Mouse (Mus musculus) kidney, postnatal 14 days (tissue): ENCODE data around the gene Hoxd3.

Experiments used
- DNase-seq: peaks from one replicate; pipeline ENCODE4 v3.0.0; 2022; ENCODE audit warnings: mixed read lengths

Hoxd3 gene

DNA sequence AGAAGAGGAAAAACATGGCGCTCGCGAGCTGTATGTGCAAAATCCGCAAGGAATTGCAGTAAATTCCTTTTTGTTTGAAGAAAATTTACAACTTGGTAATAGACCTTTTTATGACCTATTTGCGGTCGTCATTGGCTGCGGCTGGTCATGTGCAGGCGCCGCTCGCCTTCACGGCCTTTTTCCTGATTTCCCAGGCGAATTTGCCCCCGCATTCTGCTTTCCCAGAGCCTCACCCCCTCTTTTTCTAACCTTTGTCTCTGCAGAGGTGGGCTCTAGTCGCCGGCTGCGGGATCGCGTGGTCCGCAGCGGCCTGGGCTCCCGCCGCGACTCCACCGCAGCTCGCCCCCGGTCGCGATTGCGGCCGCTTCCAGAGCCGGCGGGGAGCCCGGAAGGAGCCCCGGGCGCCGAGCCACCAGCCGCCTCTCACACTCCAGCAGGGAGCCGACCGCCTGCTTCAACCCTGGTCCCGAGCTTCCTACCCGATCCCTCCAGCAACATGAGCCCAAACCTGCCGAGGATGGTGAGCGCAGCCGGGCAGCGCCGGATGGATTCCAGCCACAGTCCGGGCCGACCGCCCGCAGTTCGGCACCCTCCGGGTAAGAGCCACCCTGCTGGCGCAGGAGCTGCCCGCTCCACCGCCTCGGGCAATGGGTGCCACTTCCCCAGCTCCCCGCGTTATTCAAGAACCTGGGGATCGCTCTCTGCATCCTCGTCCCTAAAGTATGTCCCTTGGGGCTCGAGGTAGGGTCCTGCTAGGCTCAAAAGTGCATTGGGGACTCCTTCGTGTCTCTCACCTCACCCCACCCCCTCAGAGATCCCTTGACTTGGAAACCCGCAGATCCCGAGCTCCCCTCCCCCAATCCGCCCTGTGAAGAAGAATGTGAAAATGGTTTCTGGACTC is at the start of gene Hoxd3, which contains the start of gene Hoxd4:
Hoxd3 (plus strand) TSS at position 207 of the 901 bp plus-strand sequence.
Hoxd4 (plus strand) TSS at position 209 of the 901 bp plus-strand sequence.
- DNase-seq = peak; percentile 84

DNA sequence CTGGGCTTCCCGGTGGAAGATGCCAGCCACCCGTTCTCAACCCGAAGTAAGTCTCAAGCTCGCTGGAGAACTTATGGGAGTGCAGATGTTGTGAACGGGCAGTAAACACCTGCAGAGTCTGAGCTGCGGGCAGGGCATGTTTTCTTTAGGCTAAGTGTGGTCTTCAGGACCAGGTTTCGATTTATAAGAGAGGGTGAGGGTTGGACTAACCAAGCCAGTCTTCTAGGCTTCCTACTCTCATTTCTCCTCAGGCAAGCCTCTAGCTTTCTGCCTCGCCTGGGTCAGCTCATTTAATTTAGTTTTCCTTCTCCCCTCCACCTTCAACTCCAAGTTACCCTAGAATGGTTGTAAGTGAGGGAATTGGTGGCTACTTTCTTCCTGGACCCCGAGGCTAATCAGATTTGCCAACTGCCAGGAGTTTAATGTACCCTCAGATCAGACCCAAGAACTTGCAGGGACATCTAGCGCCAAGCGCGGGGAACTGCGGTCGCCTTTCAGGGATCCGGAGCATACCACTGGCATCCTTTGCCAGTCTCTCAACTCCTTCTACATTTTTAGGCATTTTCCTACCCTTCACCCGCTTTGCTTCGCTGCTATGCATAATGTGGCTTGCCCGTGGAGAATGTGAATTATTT is 48.3 kb upstream of the Hoxd3 start:
- peak; percentile 73 for DNase-seq

DNA sequence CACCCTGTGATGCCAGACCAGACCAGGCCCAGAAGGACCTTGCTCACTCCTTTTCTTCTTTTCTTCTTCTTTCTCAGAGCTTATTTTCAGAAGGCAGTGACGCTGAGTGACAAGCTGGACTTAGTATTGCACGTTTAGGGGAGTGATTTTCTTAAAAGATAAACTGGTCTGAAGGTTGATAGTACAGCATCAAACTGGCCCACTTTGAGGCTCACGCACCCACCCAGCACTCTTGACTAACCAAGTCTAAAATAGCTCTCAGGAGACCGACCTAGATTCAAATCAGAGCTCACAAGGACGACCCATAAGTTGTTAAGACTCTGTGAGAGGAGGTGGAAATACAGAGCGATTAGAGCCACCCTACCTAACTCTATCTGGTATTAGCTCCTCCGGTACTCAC is 45.3 kb upstream of the Hoxd3 start:
- no peak for DNase-seq

DNA sequence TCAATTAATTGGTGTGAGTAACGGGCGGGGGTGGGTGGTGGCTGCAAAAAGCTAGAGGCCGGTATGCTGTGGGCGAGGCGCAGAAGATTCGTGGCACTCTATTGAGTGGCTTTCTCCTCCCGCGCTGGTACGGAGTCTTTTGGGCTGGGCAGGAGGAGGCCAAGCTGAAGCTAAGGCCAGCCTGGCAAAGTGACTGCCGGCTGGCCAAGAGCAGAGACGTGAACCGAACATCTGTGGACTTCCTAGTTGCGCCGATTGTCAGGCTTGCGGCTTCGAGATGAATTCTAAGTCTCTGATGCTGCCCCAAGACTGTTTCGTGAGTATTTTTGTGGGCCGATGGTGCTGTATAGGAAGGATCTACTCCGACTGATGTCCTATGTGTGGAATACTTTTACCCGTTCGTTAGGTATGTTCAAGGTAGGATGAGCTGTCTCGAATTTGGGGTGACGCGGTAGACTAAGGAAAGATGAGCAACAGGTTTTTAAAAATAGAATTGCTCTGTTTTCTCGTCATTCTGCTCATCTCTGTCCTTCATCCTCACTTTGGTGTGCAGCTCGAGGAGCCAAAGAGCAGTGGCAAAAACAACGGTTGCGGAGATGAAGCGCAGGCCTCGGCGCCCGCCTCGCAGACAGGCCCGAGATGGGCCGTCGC is 44.4 kb upstream of the Hoxd3 start:
- no peak for DNase-seq

DNA sequence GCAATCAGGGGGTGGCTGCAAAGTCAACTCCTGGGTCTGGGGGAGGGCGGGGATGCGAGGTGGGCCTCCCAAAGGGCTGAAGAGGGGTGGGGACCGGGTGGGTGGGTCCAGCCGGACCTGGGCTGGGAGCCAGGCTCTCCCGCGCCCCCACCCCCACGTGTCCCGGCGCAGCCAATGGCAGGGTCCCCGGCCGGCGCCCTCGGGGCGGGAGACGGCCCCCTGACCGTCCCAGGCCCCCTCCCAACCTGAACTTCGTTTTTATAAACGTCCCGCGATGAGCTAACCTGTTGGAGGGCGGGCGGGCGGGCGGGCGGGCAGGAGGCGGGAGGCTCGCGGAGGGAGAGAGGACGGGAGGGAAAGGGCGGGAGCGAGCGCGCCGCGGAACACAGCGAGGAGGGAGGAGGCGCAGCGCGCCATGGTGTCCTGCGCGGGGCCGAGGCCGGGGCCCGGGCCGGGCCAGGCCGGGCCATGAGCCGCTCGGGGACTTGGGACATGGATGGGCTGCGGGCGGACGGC is 43.8 kb upstream of the Hoxd3 start, which contains the start of gene Hoxd13:
Hoxd13 (plus strand) TSS at position 469 of the 516 bp plus-strand sequence.
- DNase-seq = no peak

DNA sequence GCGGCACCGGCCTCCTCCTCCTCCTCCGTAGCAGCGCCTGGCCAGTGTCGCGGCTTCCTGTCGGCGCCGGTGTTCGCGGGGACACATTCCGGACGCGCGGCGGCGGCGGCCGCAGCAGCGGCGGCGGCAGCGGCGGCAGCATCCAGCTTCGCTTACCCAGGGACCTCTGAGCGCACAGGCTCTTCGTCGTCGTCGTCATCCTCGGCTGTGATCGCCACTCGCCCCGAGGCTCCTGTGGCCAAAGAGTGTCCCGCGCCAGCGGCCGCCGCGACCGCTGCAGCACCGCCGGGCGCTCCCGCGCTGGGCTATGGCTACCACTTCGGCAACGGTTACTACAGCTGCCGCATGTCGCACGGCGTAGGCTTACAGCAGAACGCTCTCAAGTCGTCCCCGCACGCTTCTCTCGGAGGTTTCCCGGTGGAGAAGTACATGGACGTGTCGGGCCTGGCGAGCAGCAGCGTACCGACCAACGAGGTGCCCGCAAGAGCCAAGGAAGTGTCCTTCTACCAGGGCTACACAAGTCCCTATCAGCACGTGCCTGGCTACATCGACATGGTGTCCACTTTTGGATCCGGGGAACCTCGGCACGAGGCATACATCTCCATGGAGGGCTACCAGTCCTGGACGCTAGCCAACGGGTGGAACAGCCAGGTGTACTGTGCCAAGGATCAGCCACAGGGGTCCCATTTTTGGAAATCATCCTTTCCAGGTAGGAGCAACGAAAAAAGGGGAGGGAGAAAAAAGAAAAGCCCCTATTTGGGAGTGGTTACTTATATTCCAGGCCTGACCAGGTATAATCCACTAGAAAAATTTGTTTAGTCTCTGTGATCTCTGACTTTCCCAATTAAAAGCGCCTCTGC is 43.1 kb upstream of the Hoxd3 start:
- DNase-seq = peak; percentile 36

DNA sequence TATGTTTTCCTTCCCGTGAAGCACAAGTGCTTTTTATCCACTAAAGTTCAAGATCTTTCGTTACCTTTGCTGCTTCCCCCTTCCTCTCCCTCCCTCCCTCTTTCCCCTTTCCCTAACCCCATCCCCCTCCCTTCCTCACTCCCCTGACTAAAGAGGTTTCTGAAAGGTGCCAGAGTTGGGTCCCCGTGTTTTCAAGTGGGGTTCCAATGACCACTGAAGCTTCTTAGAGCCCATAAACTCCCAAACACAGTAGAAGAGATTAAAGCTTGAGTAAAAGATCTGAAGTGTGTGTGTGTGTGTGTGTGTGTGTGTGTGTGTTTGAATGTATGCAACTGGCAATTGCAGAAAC is 42.5 kb upstream of the Hoxd3 start:
- no peak for DNase-seq

DNA sequence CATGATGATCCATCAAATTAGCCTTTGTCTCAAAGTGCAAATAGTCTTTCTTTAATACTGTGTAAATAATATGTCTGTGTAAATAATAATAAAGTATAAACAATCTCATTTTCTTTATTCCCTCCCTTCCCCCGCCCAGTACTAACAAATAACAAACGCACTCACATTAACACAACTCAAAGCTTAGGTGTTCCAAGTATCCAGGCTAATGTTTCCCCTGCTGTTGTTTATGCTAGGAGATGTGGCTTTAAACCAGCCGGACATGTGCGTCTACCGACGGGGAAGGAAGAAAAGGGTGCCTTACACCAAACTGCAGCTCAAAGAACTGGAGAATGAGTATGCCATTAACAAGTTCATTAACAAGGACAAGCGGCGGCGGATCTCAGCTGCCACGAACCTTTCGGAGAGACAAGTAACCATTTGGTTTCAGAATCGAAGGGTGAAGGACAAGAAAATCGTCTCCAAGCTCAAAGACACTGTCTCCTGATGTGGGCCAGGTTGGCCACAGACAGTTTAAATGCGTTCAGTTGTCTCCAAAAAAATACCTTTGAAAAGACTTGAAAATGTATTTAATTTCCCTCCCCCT is 42.0 kb upstream of the Hoxd3 start:
- DNase-seq = no peak

DNA sequence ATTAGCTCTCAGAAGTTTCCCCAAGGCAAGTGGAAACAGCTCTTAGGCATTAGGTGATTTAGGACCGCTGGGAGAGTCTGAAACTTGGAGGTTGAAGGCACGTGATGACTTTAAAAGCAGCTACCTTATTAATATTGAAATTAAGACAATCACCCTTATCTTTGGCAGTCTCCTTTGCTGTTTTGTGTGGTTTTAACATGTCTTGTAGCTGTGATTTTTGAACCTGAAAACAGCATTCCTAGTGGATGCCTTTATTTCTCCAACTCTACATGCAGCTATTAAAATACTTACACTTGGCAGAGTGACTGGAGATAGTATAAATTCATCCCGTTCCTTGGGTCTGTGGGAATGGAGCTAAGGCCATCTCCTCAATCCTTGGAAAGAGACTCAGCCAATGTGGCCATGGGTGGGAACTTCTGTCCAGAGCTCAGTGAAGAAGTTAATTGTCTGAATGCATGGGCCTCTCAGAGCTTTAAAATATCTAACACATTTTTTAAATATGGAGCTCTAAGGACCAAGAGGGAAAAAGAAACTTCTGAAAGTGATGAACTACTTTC is 41.0 kb upstream of the Hoxd3 start:
- no peak for DNase-seq

DNA sequence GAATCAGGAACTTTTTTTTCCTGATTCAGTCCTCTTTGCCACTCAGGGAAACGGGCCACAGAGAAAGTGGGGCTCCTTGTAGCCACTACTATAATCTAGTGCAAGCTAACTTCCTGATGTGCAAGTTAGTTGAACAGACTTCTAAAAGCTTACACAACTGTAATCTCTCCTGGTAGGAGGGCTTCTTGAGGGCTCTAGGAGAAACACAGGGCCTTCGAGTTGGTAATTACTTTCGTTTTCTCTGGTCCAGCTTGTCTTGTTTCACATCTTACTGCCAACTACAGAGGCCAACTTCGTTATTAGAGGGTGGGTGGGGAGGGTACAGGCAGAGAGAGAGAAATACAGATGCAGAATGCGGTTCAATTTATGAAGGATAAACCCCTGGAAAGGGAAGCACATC is 39.9 kb upstream of the Hoxd3 start:
- DNase-seq = no peak

DNA sequence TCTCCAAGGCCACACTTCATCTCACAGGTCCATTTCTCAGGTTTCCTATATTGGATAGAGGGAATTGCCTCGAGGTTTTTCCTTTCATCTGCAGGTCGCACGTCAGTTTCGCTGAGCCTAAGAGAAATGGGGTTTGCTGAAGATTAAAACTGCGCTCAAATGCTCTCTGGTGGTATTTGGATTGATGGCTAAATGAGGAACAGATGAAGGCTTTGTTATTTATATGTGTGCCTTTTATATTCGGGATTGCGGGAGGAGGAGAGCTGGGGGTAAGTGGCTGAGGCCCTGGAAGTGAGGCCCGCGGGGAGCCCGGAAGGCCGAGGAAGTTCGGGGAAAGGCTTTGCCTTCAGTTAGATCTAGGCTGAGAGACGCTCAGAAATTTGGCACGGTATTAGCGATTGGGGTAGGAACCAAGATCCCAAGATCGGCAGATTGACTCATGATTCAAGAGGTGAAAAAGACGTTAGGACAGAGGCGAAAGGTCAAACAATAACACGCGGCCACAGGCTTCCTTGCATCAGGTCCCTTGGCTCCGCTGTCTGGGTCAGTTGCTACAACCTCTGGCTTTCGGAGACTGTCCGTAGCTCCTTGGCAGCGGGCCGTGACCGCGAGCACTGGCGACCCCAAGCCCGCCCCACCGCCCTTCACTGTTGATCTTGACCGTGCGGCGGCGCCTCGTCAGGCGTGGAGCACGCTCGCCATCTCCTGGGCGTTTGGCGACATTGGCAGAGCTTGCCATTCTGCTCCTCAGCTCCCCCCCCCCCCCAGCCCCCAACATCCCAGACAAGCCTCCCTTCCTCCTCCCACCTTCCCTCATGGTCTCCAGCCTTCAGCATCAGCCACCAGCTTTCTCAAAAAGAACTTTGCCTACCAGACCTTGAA is 39.0 kb upstream of the Hoxd3 start:
- peak; percentile 79 for DNase-seq

DNA sequence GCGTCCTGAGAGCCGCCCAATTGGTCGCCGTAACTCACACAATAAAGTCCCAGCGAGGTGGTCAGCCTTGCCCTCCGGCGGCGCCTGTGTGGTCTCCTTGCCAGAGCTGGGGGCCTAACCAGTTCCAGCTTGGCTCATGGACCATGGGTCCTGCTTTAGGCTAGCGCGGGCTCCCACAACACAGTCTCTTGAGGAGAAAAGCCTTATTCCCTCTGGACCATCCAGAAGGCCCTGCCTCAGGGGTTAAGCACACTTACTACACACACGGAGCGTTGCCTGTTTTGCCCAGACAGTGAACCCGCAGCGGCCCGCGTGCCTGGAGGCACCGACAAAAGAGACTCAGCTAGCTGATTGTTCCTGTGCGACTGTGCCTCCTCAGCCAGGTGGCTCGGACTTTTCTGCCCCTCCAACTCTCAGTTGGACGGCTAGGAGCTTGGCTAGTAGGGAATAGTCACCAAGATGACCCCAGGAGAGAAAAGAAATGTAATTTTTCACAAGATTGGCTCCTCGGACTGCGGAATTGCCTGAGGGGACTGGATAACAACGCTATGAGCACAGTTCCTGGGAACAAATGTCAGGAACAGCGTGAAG is 37.8 kb upstream of the Hoxd3 start:
- DNase-seq = no peak

DNA sequence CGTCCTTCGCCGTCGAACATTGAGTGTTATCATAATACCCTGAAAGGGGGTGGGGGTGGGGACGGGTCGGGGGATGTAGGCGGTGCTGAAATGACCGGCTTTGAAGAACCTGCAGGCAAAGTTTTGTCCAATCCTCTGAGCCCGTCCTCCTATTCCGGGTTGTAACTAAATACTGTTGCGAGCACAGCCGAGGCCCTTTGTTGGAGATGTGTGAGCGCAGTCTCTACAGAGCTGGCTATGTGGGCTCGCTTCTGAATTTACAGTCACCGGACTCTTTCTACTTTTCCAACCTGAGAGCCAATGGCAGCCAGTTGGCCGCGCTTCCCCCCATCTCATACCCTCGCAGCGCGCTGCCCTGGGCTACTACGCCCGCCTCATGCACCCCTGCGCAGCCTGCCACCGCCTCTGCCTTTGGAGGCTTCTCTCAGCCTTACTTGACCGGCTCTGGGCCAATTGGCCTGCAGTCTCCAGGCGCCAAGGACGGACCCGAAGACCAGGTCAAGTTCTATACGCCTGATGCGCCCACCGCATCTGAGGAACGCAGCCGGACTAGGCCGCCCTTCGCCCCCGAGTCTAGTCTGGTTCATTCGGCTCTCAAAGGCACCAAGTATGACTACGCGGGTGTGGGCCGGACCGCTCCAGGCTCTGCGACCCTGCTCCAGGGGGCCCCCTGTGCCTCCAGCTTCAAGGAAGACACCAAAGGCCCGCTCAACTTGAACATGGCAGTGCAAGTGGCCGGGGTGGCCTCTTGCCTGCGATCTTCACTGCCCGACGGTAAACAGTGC is 36.7 kb upstream of the Hoxd3 start, which contains the start of gene Hoxd12:
Hoxd12 (plus strand) TSS at position 133 of the 785 bp plus-strand sequence.
- no peak for DNase-seq

DNA sequence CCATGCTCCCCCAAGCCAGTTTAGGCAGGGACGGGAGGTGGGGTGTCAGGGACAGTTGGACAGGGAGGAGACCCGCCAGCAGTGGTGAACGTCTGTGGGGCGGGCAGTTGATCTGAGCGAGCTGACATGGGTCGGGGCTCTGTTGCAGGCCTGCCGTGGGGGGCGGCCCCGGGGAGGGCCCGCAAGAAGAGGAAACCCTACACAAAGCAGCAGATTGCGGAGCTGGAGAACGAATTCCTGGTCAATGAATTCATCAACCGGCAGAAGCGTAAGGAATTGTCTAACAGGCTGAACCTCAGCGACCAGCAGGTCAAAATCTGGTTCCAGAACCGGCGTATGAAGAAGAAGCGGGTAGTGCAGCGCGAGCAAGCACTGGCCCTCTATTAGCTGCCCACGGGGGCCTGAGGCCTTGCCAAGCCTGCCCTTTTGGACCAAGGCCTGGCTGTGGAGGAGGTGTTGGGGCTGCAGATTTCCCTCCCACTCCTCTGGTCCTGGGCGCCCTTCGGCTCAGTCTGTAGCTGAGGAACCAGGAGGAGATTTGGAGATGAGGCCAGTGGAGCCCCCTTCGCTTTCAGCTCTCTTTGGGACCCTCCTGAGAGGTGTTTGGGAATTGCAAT is 36.0 kb upstream of the Hoxd3 start:
- DNase-seq = no peak

DNA sequence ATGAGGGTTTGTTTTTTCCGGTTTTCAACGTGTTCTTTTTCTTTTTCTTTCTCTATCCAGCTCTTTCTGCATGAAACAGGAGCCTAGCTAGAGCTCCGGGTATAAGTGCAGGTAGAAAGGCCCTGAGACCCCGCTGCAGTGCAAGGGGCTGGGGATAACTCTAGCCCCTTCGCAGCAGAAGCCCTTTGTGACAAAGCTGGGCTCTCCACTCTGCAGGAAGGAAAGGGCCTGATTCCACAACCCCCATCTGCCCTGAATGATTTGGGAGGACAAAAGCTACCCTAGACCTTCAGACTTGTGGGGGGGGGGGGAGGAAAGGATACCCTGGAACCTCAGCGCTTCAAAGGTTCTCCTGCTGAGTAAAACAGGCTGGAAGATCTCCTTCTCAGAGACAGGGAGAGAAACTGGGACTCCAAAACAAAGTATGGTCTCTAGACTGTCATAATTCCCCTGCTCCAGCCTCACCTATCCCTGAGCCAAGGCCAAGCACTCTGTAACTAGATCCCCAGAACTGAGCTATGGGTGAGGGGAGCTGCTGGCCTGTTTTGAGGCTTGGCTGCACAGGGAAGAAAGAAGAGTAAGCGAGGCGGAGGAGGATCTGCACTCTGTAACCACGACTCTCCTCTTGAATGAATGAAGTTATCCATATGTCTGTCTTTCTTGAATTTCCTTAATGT is 35.2 kb upstream of the Hoxd3 start:
- DNase-seq = no peak

DNA sequence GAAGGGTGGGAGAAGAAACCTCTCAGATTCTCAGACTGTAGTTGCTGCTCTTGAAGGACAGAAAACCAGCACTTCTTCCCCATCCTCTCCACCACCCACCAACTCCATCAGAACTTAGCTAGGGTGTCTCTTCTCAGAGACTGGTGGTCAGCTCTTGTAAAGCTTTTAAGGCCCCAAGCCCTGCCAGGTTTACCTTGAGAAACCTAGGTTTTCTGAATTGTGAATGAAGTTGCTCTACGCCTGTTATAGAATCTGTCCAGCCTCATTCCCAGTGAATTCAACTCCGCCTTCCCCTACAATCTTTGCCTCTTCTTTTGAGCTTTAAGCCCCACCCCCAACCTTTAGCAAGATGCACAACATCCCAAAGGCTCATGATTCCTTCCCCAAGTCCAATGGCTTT is 34.6 kb upstream of the Hoxd3 start:
- DNase-seq = no peak

DNA sequence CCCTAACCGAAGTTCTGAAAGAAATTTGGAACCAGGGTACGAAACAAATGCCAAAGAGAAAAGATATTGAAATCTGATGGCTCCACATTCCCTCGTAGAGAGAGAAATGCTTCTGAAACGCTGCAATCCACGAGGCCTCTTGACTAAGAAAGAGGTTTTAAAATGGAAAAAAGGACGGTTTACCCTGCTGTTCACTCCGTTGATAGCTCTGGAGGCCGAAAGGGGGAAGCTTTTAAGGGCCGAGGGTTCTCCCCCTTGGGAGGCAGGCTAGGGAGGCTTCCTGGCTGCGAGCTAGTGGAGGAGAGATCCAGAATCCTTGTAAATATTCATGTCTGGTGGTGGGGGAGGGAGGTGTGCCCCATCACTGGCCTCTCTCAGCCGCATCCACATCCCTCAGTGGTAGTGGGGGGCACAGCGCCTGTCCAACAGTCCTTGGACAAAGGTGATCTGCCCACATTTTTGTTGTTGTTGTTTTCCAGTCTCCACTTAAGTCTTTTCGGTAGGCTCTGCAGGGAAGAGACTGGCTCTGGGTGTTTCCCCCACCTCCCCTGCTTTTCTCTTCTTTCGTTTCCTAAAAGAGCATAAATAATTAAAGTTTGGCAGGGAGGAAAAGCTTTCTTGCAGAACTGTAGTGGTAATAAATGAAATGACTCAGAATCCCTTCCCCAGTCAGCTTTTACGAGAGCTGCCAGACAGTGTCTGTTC is 32.7 kb upstream of the Hoxd3 start, which contains the start of gene Hoxd11:
Hoxd11 (plus strand) TSS at position 667 of the 705 bp plus-strand sequence.
- no peak for DNase-seq

DNA sequence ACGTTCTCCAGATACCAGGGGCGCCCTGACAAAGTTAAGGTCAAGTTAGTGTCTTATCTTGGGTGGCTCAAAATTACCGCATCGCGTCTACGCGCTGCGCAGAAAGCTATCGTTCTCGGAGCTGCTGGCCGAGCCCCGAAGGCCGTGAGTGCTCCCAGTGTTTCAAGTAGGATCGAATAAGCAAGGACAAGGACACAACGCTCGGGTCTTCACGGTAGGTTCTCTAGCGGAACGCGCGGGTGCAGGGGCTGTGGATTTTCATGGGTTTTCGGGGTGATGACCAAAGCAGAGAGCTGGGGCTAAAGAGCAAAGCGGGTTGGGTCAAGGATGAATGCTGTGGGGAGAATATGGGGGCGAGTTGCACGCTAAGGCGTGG is 32.1 kb upstream of the Hoxd3 start:
- peak; percentile 45 for DNase-seq
